Mouse (Mus musculus) kidney, adult 2 months (tissue): ENCODE measurements around the gene Pdlim5.

Source experiments
- CTCF ChIP-seq: fragments of 200-500 bp; conservative IDR thresholded peaks from 2 replicates; pipeline ENCODE4 v1.5.1; 2011; ENCODE audit warnings: low read depth, mild to moderate bottlenecking, control low read depth, low read length, moderate library complexity, mixed read lengths; ENCODE audit not compliant: insufficient read depth, insufficient read length
- POLR2A ChIP-seq: fragments of 200-500 bp; IDR thresholded peaks from one replicate; pipeline ENCODE4 v1.6.1; 2011; ENCODE audit warnings: low read depth, low read length, control low read depth

GRCm38 (mm10) chr3:142431481-142431880, 36.0 kb upstream of the Pdlim5 start:
- TF ChIP-seq POLR2A (no peak), CTCF (no peak)
